Mouse (Mus musculus): ENCODE measurements around the gene Ces1f. TPM values are rescaled to one million over a fixed set of nuclear protein-coding genes. Genes with fewer than 3 reads are reported as not detected.
A peak's percentile ranks its signal among the peaks of the same experiment; 100 is the strongest.
"Not testable (repeated sequence)": the region's sequence is repeated elsewhere in the genome, so short reads cannot be mapped to it uniquely, and the experiment has no call there.

Ces1f gene
- under 1 TPM in 3 of 4 experiments, not detected in 1; 0.17 to 0.81 (median 0.54) TPM for total RNA-seq (2022)

- DNase-seq (ENCODE audit: low spot score in 2 of 2) = no peak
Observed at GRCm38 (mm10) chr8:93279556-93279955, at the start of gene Ces1f. TSS of gene Ces1f (minus strand) at chr8:93279747.

GRCm38 (mm10) chr8:93325123-93325522 lies 45.6 kb upstream of the Ces1f start:
- DNase-seq (ENCODE audit: low spot score in 2 of 2) = no peak

GRCm38 (mm10) chr8:93317031-93317430 lies 37.5 kb upstream of the Ces1f start:
- DNase-seq (ENCODE audit: low spot score in 2 of 2) = no peak

GRCm38 (mm10) chr8:93315557-93315956 lies 36.0 kb upstream of the Ces1f start:
- no peak for DNase-seq (ENCODE audit: low spot score in 2 of 2)

- no peak for DNase-seq (ENCODE audit: low spot score in 2 of 2)
Observed at GRCm38 (mm10) chr8:93283896-93284295, 4.3 kb upstream of the Ces1f start.

GRCm38 (mm10) chr8:93282349-93282748 lies 2.8 kb upstream of the Ces1f start:
- no peak for DNase-seq (ENCODE audit: low spot score in 2 of 2)

- no peak for DNase-seq (ENCODE audit: low spot score in 2 of 2)
Observed at GRCm38 (mm10) chr8:93278176-93278805, 1.3 kb downstream of the Ces1f start.

- no peak for DNase-seq (ENCODE audit: low spot score in 2 of 2)
Observed at GRCm38 (mm10) chr8:93274609-93275008, 4.9 kb downstream of the Ces1f start.

GRCm38 (mm10) chr8:93273321-93273720 lies 6.2 kb downstream of the Ces1f start:
- DNase-seq (ENCODE audit: low spot score in 2 of 2) = no peak

GRCm38 (mm10) chr8:93272686-93273085 lies 6.9 kb downstream of the Ces1f start:
- DNase-seq (ENCODE audit: low spot score in 2 of 2) = peak in 1 of 2 experiments; percentile 15

GRCm38 (mm10) chr8:93261436-93261835 lies 18.1 kb downstream of the Ces1f start:
- DNase-seq (ENCODE audit: low spot score in 2 of 2) = no peak

GRCm38 (mm10) chr8:93252400-93252925 lies 27.1 kb downstream of the Ces1f start:
- no peak for DNase-seq (ENCODE audit: low spot score in 2 of 2)

GRCm38 (mm10) chr8:93246057-93246456 lies 33.5 kb downstream of the Ces1f start:
- no peak for DNase-seq (ENCODE audit: low spot score in 2 of 2)

GRCm38 (mm10) chr8:93239884-93240283 lies 39.7 kb downstream of the Ces1f start:
- DNase-seq (ENCODE audit: low spot score in 2 of 2) = no peak

- no peak for DNase-seq (ENCODE audit: low spot score in 2 of 2)
Observed at GRCm38 (mm10) chr8:93235681-93236080, 43.9 kb downstream of the Ces1f start.

GRCm38 (mm10) chr8:93234706-93235105 lies 44.8 kb downstream of the Ces1f start:
- no peak for DNase-seq (ENCODE audit: low spot score in 2 of 2)

- no peak for DNase-seq (ENCODE audit: low spot score in 2 of 2)
Observed at GRCm38 (mm10) chr8:93234068-93234467, 45.5 kb downstream of the Ces1f start.

GRCm38 (mm10) chr8:93229446-93229845 lies 50.1 kb downstream of the Ces1f start, which contains the start of gene Ces1e:
TSS of gene Ces1e (minus strand) at chr8:93229619.
- DNase-seq (ENCODE audit: low spot score in 2 of 2) = no peak

- DNase-seq (ENCODE audit: low spot score in 2 of 2) = no peak
Observed at GRCm38 (mm10) chr8:93228673-93229370, 50.7 kb downstream of the Ces1f start.

- not testable (repeated sequence) for DNase-seq (ENCODE audit: low spot score in 2 of 2)
Observed at GRCm38 (mm10) chr8:93226471-93226870, 53.1 kb downstream of the Ces1f start.

GRCm38 (mm10) chr8:93221896-93222295 lies 57.7 kb downstream of the Ces1f start:
- no peak for DNase-seq (ENCODE audit: low spot score in 2 of 2)

- DNase-seq (ENCODE audit: low spot score in 2 of 2) = no peak
Observed at GRCm38 (mm10) chr8:93217867-93218266, 61.7 kb downstream of the Ces1f start.

- DNase-seq (ENCODE audit: low spot score in 2 of 2) = peak; percentile 35 to 59
Observed at GRCm38 (mm10) chr8:93217375-93217774, 62.2 kb downstream of the Ces1f start.

Measured in gastrocnemius, adult 8-10 months (tissue).